Mouse (Mus musculus): ENCODE measurements around the gene Hba-a2.

- no peak for TF ChIP-seq POLR2A (IDR thresholded peaks at IDR 0.05; ENCODE audit: borderline replicate concordance, extremely low read depth, low read depth, low read length)
- TF ChIP-seq CTCF (IDR thresholded peaks at IDR 0.05; ENCODE audit: insufficient read depth, low read length), result no peak
Measured at GRCm38 (mm10) chr11:32285031-32285775, 11.1 kb upstream of the Hba-a2 start.
